Mouse (Mus musculus) lung, postnatal 4 days (tissue): Measurements from ENCODE around the gene Mob4.
"Not testable (repeated sequence)": the region's sequence is repeated elsewhere in the genome, so short reads cannot be mapped to it uniquely, and the experiment has no call there.

Source experiments
- DNase-seq, 2 experiments: peaks; one replicate each; pipeline ENCODE4 v3.0.0; 2021

Mob4 gene

DNA sequence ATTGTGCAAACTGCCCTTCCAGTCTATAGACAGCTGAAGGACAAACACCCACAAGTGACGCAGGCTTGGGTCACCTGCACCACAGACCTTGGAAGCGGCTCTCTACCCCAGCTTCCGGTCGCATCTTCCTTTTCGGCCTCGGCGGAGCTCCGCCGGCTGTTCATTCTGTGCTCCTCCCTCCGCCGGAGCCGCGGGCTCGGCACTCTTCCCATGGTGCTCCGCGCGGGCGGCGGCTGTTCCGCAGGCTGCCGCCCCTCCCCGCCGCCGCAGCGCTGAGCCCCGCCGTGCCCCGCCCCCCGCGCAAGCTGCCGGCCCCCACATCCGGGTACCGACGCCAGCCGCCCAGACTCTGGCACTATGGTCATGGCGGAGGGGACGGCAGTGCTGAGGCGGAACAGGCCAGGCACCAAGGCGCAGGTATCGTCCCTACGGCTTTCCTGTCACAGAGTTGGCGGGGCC lies at the start of gene Mob4:
Mob4 (plus strand) TSS at position 289 of the 459 bp plus-strand sequence.
- peak; percentile 95 to 96 for DNase-seq

- DNase-seq, result no peak
Measured at GRCm38 (mm10) chr1:55082106-55082505, 48.9 kb upstream of the Mob4 start.

DNA sequence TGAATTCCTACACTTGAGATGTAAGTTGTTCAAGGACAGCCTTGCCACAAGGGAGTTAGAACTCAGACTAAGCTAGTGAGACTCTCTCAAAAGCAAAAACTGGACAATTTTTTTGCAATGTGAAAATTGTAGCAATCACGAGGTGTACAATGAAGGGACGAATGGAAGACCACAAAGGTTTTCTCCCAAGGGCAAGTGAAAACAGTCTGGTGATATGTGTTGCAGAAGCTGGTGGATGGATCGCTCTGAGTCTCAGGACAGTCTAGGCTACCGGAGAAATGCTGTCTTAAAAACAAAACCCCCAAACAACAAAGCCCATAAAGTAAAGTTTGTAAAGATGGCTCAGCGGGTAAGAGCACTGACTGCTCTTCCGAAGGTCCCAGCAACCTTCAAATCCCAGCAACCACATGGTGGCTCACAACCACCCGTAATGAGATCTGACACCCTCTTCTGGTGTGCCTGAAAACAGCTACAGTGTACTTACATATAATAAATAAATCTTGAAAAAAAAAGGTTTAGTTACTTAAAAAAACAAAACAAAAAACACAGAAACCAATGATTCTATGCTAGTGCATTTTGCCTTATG lies 45.2 kb upstream of the Mob4 start:
- DNase-seq, result no peak

- peak in 1 of 2 experiments; percentile 18 for DNase-seq
Measured at GRCm38 (mm10) chr1:55086868-55087400, 44.1 kb upstream of the Mob4 start.

DNA sequence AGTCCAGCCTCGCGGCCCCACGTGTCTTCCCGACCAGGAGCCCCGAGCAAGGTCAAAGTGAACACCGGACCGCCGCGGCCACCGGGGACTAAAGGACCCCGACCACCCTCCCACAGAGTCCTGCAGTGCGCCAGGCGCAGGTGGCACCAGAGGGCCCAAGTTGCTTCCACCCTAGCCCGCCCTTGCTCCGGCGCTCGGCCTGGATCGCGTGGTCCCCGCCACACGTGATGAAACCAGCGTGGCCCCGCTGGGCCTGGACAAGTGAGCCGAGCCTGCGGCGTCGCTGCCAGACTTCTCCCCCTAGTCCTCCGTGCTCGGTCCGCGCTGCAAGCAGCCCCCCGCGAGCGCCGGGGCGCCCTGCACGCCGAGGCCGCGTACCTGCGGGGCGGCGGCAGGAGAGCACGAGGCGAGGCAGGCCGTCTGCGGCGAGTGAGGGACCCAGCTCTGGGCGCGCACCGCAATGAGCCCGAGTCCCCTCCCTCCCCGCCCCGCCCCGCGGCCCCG lies 43.6 kb upstream of the Mob4 start:
- no peak for DNase-seq

DNA sequence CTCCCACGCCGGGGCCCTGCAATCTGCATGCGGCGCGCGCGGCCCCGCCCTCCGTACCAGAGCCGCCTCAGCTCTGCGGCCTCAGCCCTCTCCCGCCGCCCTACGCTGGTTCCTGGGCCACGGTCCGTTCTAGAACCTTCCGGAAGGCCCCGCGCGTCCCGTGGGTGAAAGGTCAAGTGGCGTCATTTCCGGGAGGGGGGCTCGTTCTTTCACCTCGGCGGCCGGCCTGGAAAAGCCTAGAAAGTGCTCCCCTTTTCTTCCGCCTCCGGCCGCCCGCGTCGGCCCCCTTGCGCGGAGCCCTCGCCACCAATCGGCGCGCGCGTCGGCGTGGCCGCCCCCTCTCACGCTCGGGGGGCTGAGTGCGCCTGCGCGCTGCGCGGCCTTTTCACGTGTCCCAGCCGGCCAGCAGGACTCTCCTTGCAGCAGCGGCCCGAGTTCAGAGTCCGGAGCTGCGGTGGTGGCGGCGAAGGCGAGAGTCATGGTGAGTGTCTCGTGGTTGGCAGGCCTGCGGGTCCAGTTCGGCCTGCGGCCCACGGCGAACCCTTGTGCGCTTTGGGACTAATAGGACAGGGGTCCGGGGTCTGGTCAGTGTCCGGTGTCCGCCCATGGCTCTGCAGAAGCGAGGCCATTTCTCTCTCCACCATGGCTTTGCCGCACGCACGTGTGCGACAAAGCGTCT lies 43.0 kb upstream of the Mob4 start, which contains the start of the genes Hspe1 and Hspd1:
Hspe1 (plus strand) TSS at position 201 of the 679 bp plus-strand sequence.
Hspd1 (minus strand) TSS at position 312 of the 679 bp plus-strand sequence.
- peak; percentile 99 for DNase-seq

DNA sequence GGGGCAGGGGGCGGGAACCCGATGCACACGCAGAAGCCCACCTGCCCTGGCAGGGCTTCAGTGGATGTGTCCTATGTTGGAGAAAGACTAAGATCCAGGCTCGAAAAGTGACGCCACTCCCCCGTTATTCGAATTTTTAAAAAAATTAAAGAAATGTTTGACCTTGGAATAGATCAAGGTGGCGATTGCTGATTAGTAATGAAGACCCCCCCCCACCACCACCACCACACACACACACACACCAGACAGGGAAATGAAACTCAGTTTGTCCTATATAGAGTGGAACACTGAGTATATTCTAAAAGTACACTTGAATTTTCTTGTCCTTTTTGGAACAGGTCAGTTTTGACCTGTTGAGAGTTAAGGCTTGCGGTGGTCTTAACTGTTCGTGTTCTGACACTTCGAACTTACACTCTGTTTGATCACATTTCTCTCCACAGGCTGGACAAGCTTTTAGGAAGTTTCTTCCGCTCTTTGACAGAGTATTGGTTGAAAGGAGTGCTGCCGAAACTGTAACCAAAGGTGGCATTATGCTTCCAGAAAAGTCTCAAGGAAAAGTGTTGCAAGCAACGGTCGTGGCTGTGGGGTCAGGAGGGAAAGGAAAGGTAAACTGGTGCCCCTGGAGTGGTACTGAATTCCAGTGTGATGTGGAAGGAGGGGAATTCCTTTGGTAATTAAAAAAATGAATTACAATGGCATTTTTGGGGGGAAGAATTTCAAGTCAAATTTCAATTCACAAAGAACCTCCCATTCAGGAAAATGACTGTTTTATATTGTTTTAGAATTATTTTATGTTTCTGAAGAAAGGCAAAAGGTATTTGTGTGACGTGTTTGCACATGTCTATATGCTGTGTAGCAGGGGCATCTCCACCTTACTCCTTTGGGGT lies 42.2 kb upstream of the Mob4 start:
- DNase-seq, result no peak

GRCm38 (mm10) chr1:55089498-55090064 lies 41.5 kb upstream of the Mob4 start:
- DNase-seq, result no peak

GRCm38 (mm10) chr1:55092056-55092455 lies 39.0 kb upstream of the Mob4 start:
- no peak for DNase-seq

DNA sequence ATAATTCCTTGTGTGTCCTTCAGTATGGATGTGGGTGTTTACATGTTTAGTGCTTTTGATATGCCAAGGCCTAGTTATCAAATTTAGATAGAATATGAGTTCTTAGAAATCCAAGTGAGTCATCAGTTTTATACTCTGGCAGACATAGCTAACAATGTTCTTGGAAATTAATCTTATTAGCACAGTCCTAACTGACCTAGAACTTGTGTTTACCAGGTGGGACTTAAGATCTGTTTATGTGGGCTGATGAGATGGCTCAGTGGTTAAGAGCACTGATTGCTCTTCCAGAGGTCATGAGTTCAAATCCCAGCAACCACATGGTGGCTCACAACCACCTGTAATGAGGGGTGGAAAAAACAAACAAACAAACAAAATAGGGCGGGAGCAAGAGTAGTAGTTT lies 38.6 kb upstream of the Mob4 start:
- no peak for DNase-seq

GRCm38 (mm10) chr1:55106919-55107585 lies 24.0 kb upstream of the Mob4 start:
- no peak for DNase-seq

DNA sequence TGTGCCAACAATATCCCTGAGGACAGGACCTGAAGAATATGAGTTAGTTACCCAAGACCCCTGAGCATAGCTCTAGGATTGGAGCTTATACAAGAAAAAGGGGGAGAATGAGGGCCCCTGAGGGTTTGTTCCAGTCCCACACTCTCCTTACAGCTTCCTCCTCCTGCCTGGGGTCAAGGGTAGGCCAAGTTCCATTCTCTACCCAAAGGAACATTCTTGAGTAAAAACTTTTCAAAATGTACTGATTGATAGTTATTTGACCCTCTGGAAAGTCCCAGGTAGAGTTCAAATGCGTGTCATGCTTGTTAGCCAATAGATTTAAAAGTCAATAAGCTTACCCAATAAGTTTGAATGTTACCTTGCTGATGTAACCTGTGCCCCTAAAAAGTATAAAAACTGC lies 23.4 kb upstream of the Mob4 start:
- DNase-seq, result no peak

DNA sequence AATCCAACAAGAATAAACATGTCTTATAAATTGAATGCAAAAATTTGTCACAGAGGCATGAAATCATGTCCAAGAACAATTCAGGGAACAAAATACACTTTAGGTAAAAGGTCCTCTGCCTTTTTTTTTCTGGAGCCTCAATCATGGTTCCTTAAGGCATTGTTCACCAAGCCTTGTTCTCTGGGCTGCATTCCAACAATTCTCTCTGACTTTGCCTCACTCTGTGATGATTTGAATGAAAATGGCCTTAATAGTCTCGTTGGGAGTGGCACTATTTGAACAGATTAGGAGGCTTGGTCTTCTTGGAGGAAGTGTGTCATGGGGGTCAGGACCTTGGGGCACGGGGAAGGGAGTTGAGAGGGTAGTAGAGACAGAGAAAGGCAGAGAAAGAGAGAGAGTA lies 22.6 kb upstream of the Mob4 start:
- DNase-seq, result no peak

DNA sequence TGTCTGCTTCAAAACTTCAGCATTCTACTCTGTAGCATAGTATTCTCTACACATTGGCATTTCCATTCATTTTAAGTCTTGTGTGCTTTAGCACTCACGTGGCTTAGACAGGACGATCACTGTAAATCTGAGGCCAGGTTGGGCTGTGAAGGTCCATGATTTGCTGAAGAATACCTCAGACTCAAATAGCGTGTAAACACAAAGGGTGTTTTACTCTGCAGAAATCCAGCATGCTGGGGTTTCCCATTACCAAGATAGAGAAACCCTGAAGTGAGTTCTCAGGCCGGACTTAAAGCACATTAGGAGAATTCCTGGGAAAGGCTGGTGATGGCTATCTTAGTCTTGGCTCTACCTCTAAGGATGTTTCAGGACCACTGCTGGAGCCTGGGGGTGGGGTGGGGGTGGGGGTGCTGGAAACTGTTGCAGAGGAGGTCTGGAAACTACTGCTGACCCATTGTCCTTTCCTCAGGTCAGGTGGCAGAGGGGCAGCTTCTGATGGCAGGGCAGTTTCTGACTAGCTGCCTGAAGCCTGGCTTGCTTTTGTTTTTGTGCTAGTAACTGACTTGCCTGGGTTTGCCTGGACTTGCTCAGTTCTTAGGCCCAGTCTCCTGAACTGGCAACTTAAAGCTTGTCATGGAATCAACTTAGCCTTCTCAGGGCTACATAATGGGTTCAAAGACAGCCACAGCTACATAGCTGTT lies 21.8 kb upstream of the Mob4 start:
- DNase-seq, result no peak

DNA sequence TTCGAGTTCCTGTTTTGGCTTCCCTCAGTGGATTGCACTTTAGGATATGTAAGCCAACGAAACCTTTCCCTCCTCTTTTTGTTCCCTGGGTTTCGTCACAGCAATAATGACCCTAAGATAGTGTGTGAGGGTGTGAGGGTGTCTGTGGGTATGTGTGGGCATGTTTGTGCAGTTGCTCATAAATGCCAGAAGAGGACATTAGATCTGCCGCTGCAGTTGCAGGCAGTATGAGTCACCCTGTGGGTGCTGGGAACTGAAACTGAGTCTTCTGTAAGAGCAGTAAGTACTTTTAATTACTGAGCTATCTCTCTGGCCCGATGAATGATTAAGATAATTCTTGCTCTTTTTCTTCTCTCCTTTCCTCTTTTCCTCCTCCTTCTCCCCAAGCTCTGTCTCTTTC lies 8.0 kb upstream of the Mob4 start:
- no peak for DNase-seq

DNA sequence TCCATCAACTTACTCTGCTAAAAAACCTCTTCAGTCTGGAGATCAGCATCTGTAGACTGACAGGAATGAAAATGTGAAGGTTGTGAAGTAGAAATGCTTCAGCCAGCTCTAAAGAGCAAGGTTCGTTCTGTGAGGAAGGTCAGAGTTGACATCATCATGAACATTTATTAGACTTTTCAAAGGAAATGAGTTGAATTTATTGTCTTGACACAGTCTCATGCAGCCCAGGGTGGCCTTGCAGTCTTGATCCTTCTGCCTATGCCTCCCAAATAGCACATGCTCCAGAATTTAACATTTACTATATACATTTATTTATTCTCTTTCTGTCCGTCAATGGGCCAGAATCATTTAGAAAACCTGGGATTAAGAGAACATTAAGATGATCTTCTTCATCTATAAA lies 7.5 kb upstream of the Mob4 start:
- DNase-seq, result no peak

GRCm38 (mm10) chr1:55124136-55124535 lies 6.9 kb upstream of the Mob4 start:
- DNase-seq, result not testable (repeated sequence)

GRCm38 (mm10) chr1:55129716-55130115 lies 1.3 kb upstream of the Mob4 start:
- DNase-seq, result no peak

DNA sequence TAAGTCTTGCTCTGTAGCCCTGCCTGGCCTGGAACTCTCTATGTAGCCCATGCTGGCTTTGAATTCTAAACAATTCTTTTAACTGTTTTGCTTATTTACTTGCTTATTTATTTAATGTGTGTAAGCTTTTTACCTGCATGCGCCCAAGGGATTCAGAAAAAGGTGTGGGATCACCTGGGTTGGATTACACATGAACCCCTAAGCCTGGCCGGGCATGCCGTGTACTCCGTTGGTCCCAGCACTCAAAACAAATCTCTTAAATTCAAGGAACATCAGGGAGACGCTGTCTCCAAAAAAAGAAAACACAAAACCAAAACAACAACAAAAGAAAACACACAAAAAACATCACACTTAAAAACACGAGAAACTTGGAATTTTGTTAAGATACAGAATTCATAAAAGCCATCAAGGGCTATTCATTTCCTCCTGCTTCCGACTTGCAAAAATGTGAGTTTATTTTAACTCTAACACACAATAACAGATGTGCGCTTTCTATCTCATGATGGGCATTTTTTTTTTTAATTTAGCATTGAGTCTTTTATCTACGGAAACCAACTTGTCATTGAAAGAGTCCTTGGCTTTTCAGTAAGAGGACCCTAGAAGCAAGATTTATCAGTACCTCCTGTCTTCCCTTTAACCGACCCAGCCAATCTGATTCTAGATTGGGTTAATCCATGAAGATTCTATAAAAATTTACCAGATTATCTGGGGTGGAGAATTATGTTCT lies 678 bp upstream of the Mob4 start:
- DNase-seq, result no peak

- no peak for DNase-seq
Measured at GRCm38 (mm10) chr1:55131424-55132014, 488 bp downstream of the Mob4 start.
